Mouse (Mus musculus) olfactory bulb, adult 2 months (tissue): ENCODE measurements around the gene Rell1.

Experiments used
- CTCF ChIP-seq: fragments of 200-500 bp; IDR thresholded peaks from 2 replicates; pipeline ENCODE4 v1.5.1; 2012; ENCODE audit warnings: low read depth, mild to moderate bottlenecking, low read length, moderate library complexity; ENCODE audit not compliant: insufficient read depth
- POLR2A ChIP-seq: fragments of 200-500 bp; IDR thresholded peaks from 2 replicates; pipeline ENCODE4 v1.6.1; 2012; ENCODE audit warnings: mild to moderate bottlenecking, low read depth, low read length, moderate library complexity; ENCODE audit not compliant: insufficient read depth

DNA sequence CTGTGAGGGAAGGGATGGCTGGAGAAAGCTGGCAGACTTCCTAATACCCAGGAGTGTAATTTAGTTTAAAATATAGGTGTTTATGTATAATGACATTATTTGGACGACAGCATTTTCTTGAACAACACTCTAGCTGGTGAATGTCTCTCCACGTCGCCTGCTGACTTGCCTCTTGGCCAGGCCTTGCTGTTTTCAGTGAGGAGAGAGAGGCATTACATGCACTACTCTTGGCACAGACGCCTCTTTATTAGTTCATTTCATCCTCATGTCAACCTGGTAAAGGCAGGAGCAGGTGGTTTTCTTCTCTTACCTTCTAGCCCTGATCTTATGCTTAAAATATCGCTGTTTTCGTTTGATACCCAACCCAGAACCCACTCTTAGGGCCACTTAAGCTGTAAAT, 17.6 kb upstream of the Rell1 start:
- TF ChIP-seq CTCF: no peak
- no peak for TF ChIP-seq POLR2A
